Mouse (Mus musculus): Measurements from ENCODE around the gene Foxn3.

GRCm38 (mm10) chr12:99256997-99257396 lies 306.4 kb downstream of the Foxn3 start:
- TF ChIP-seq POLR2A (IDR thresholded peaks at IDR 0.05; ENCODE audit: insufficient read length, low read depth) (no peak), CEBPB (IDR thresholded peaks at IDR 0.05; ENCODE audit: insufficient read depth, poor library complexity, severe bottlenecking) (no peak), MAX (IDR thresholded peaks at IDR 0.05; ENCODE audit: low read depth) (no peak), POLR2AphosphoS2 (IDR thresholded peaks at IDR 0.05; ENCODE audit: insufficient read length, low read depth) (no peak), MYOG (IDR thresholded peaks at IDR 0.05; ENCODE audit: control insufficient read depth in 1 of 3, insufficient read depth in 1 of 3, insufficient read length in 2 of 3, low read depth in 2 of 3) (no peak), TCF12 (IDR thresholded peaks at IDR 0.05; ENCODE audit: insufficient read depth, poor library complexity, severe bottlenecking) (no peak), E2F4 (IDR thresholded peaks at IDR 0.05; ENCODE audit: insufficient read depth) (no peak)

Data from myocyte (in vitro differentiated cells).